Mouse (Mus musculus) regulatory T cell (primary cell): ENCODE results near the gene Bmp6.

Experiments used
- in situ Hi-C: fragments of 300-600 bp; cut with MboI, MseI; formaldehyde crosslinking; loops from one replicate; pipeline ENCODE4 v1.15.1; 2025; ENCODE audit warnings: high pct_unique_total_duplicates

Gene Bmp6

GRCm38 (mm10) chr13:38539192-38539900, 194.4 kb downstream of the Bmp6 start:
- in situ Hi-C loops = loop anchor here (25.0 kb wide), 1 partner anchor 423 kb away; the partner anchor contains the start of gene Slc35b3

GRCm38 (mm10) chr13:38543455-38544125, 198.7 kb downstream of the Bmp6 start:
- in situ Hi-C loops = loop anchor here (25.0 kb wide), 1 partner anchor 419 kb away; the partner anchor contains the start of gene Slc35b3

GRCm38 (mm10) chr13:38544769-38545445, 200.0 kb downstream of the Bmp6 start:
- in situ Hi-C loops = loop anchor here (25.0 kb wide), 1 partner anchor 417 kb away; the partner anchor contains the start of gene Slc35b3

- in situ Hi-C loops = loop anchor here (25.0 kb wide), 1 partner anchor 417 kb away; the partner anchor contains the start of gene Slc35b3
Observed at GRCm38 (mm10) chr13:38545460-38545859, 200.6 kb downstream of the Bmp6 start.

DNA sequence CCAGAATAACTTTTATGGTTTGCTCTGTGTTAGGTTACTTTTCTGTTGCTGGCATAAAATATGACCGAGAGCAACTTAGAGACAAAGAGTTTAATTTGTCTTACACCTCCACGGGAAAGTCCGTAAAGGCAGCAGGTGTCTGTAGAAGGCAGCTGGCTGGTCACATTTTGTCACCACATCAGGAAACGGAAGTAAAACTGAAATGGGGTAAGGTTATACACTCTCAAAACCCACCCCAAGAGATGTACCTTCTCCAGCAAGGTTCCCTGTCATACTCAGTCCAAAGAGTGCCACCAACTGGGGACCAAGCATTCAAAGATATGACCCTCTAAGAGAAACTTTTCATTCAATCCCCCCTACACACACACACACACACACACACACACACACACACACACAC, 201.8 kb downstream of the Bmp6 start:
- in situ Hi-C loops = loop anchor here (25.0 kb wide), 1 partner anchor 416 kb away; the partner anchor contains the start of gene Slc35b3

DNA sequence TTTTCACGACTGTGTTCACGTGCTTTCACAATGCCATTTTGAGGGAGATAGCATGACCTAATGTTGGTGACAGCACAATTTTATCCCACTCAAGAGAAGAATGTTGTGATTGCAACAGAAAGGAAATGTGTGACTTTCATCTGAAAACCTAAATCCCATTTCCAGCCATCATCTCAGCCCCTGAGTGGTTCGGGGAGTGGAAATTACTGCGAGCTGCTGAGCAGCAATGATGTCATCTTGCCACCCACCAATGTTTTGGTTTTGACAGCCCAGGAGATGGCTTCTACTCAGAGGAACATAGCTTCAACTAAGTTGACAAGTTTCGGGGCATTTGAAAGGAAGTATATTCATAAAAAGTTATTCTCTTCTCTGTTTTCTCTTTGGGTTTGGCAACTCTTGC, 202.8 kb downstream of the Bmp6 start:
- in situ Hi-C loops = loop anchor here (25.0 kb wide), 1 partner anchor 415 kb away; the partner anchor contains the start of gene Slc35b3

DNA sequence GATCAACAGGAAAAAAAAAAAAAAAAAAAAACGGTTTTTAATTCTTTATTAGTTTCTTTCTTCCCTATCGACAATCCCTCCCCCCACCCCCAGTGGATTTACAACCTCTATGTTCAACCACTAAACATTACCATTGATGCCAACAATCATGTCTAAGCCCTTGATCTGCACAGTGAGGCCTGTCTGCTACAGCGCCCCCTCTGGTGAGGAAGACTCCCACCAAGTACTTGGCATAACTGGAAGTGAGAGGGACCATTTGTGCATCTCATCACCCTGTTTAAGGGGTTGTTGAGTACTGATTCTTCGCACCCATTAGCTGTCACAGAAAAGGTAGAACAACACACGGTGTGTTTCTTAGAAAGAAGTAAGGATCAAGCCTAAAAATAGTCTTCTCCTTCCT, 203.8 kb downstream of the Bmp6 start:
- in situ Hi-C loops = loop anchor here (25.0 kb wide), 1 partner anchor 414 kb away; the partner anchor contains the start of gene Slc35b3
